Mouse (Mus musculus) heart, embryonic 10.5 days (tissue): Measurements from ENCODE around the gene Tomm22. TPM values are rescaled to one million over a fixed set of nuclear protein-coding genes. Genes with fewer than 3 reads are reported as not detected.

Experiments
- DNase-seq: peaks from one replicate; pipeline ENCODE4 v3.0.0-alpha.2; 2017; ENCODE audit warnings: low spot score
- H3K27ac ChIP-seq: fragments of 300-500 bp; sonication (generic); 2 replicates; pipeline ENCODE4 v1.5.1; 2016; ENCODE audit warnings: mild to moderate bottlenecking
- H3K27me3 ChIP-seq: fragments of 300-500 bp; sonication (generic); 2 replicates; pipeline ENCODE4 v1.6.1; 2016; ENCODE audit warnings: mild to moderate bottlenecking; ENCODE audit not compliant: poor library complexity, insufficient read depth, severe bottlenecking
- H3K36me3 ChIP-seq: fragments of 300-500 bp; sonication (generic); 2 replicates; pipeline ENCODE4 v1.6.1; 2016; ENCODE audit warnings: mild to moderate bottlenecking, moderate library complexity
- H3K4me1 ChIP-seq: fragments of 300-500 bp; sonication (generic); 2 replicates; pipeline ENCODE4 v1.6.1; 2016; ENCODE audit warnings: mild to moderate bottlenecking
- H3K4me3 ChIP-seq: fragments of 300-500 bp; sonication (generic); 2 replicates; pipeline ENCODE4 v1.5.1; 2016; ENCODE audit warnings: mild to moderate bottlenecking, moderate library complexity
- H3K9me3 ChIP-seq: fragments of 300-500 bp; sonication (generic); 2 replicates; pipeline ENCODE4 v1.6.1; 2016; ENCODE audit warnings: mild to moderate bottlenecking, moderate library complexity
- WGBS: fragments of 180-500 bp; shearing (Covaris S2); methylation state at CpG from one replicate; pipeline ENCODE4 v1.1.7; 2016; 5-methylcytosine and 5-hydroxymethylcytosine counted together
- polyA plus RNA-seq: library from polyadenylated mRNA; unstranded; fragments of >200 nt; fragmentation: Nextera tagmentation; extraction: Ambion mirVana; gene quantifications from 2 replicates; pipeline ENCODE4 v1.2.1, GENCODE M21; 2016

The Tomm22 gene
- polyA plus RNA-seq, 1 experiment from 2014 or later = 286 TPM

- H3K27ac ChIP-seq = no peak overlapping the region
- no peaks in the 10 kb centered on the region for H3K9me3 ChIP-seq
- peaks cover 9% of the 10 kb centered on the region; the same call in 1 of the 2 replicates for H3K4me1 ChIP-seq
- H3K4me3 ChIP-seq = no peak overlapping the region
- peaks cover 64% of the 10 kb centered on the region for H3K36me3 ChIP-seq
- DNase-seq = no peak
- no peaks in the 10 kb centered on the region for H3K27me3 ChIP-seq
- WGBS = 92% methylated on average over 5 of the region's 5 CpGs
Observed at GRCm38 (mm10) chr15:79708229-79708822, 37.7 kb downstream of the Tomm22 start.

DNA sequence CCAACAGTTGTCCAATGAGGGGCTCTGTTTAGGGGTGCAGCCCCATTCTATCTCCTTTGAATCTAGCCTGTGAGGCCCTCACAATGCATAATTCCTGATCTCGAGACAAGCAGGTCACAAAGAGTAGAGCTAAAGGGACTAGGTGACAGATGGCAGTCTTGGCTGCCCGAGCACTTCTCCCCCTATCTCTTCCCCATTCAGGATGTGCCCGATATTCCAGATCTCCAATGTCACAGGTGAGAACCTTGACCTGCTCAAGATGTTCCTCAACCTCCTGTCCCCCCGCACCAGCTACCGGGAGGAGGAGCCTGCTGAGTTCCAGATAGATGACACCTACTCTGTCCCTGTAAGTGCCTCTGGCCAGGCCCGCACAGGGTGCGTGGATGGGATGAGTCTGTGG, 45.0 kb downstream of the Tomm22 start:
- 89% methylated on average over 7 of the region's 7 CpGs for WGBS
- Histone ChIP-seq H3K4me1 (no peaks in the 10 kb centered on the region), H3K36me3 (peaks cover 99% of the 10 kb centered on the region), H3K27ac (no peak overlapping the region), H3K9me3 (no peaks in the 10 kb centered on the region), H3K27me3 (no peaks in the 10 kb centered on the region), H3K4me3 (no peak overlapping the region)
- no peak for DNase-seq

GRCm38 (mm10) chr15:79716710-79717109, 46.0 kb downstream of the Tomm22 start:
- Histone ChIP-seq H3K4me3 (no peak overlapping the region), H3K27ac (no peak overlapping the region), H3K36me3 (peaks cover 97% of the 10 kb centered on the region), H3K9me3 (no peaks in the 10 kb centered on the region), H3K4me1 (no peaks in the 10 kb centered on the region), H3K27me3 (no peaks in the 10 kb centered on the region)
- 92% methylated on average over 6 of the region's 6 CpGs for WGBS
- DNase-seq = no peak

DNA sequence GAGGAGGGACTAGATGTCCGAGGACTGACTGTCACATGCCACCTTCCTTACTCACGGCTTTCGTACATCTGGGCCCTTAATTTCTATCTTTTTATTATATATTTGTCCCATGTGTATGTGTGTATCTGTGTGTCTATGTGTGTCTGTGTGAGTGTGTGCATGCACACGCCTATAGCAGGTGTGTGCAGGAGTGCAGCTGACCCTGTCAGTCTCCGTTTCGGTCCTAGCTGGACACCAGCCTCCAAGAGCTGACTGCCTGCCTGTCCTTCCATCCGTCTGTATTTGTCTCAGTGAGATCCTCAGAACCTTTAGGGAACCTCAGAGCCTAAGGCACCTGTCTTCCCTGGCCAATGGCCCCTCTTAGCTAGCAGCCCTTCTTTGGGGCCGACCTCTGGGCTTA, 49.6 kb downstream of the Tomm22 start:
- no peak overlapping the region for H3K27ac ChIP-seq
- no peak overlapping the region for H3K4me3 ChIP-seq
- 88% methylated on average over 8 of the region's 8 CpGs for WGBS
- H3K9me3 ChIP-seq = no peaks in the 10 kb centered on the region
- H3K27me3 ChIP-seq = no peaks in the 10 kb centered on the region
- DNase-seq = no peak
- no peaks in the 10 kb centered on the region for H3K4me1 ChIP-seq
- H3K36me3 ChIP-seq = peaks cover 75% of the 10 kb centered on the region

- no peak overlapping the region for H3K27ac ChIP-seq
- peaks cover 75% of the 10 kb centered on the region for H3K36me3 ChIP-seq
- H3K9me3 ChIP-seq = no peaks in the 10 kb centered on the region
- H3K4me1 ChIP-seq = no peaks in the 10 kb centered on the region
- no peak for DNase-seq
- no peaks in the 10 kb centered on the region for H3K27me3 ChIP-seq
- 79% methylated on average over 4 of the region's 4 CpGs for WGBS
- no peak overlapping the region for H3K4me3 ChIP-seq
Observed at GRCm38 (mm10) chr15:79720796-79721195, 50.1 kb downstream of the Tomm22 start.

Other genes with a start within 250 kb of the Tomm22 start
- gene Csnk1e, start 215.3 kb upstream of the Tomm22 start, polyA plus RNA-seq = 87.9 and 102 TPM in 2 replicates
- gene Kcnj4, start 165.6 kb upstream of the Tomm22 start, polyA plus RNA-seq = 0.06 TPM in 1 of 2 replicates, not detected in the other
- 29.8 and 40.5 TPM in 2 replicates for gene Kdelr3, start 154.4 kb upstream of the Tomm22 start, polyA plus RNA-seq
- gene Ddx17, start 124.1 kb upstream of the Tomm22 start, polyA plus RNA-seq = 33.3 and 37.5 TPM in 2 replicates
- gene Dmc1, start 65.8 kb upstream of the Tomm22 start, polyA plus RNA-seq = 1.2 and 1.5 TPM in 2 replicates
- 0.55 and 1.1 TPM in 2 replicates for gene Fam227a, start 11.9 kb upstream of the Tomm22 start, polyA plus RNA-seq
- 42.9 and 48.9 TPM in 2 replicates for gene Cby1, start 11.7 kb upstream of the Tomm22 start, polyA plus RNA-seq
- 18.4 and 21.0 TPM in 2 replicates for gene Josd1, start 17.1 kb downstream of the Tomm22 start, polyA plus RNA-seq
- gene Gtpbp1, start 20.0 kb downstream of the Tomm22 start, polyA plus RNA-seq = 38.1 and 38.3 TPM in 2 replicates
- 2.4 and 2.9 TPM in 2 replicates for gene Sun2, start 71.7 kb downstream of the Tomm22 start, polyA plus RNA-seq
- gene Dnal4, start 107.0 kb downstream of the Tomm22 start, polyA plus RNA-seq = 37.3 and 48.0 TPM in 2 replicates
- gene Nptxr, start 133.9 kb downstream of the Tomm22 start, polyA plus RNA-seq = 1.1 and 1.2 TPM in 2 replicates
- gene Npcd, start 163.4 kb downstream of the Tomm22 start, polyA plus RNA-seq = not detected in 2 replicates
- 18.9 and 27.1 TPM in 2 replicates for gene Cbx6, start 163.8 kb downstream of the Tomm22 start, polyA plus RNA-seq
- gene Apobec3, start 220.8 kb downstream of the Tomm22 start, polyA plus RNA-seq = 9.5 and 10.2 TPM in 2 replicates